Mouse (Mus musculus): ENCODE data around the gene Zp1. TPM values are rescaled to one million over a fixed set of nuclear protein-coding genes. Genes with fewer than 3 reads are reported as not detected.

Gene Zp1
- not detected for polyA plus RNA-seq (2017; shearing (Covaris generic))

GRCm38 (mm10) chr19:10920532-10920931, at the start of gene Zp1:
TSS of gene Zp1 (minus strand) at chr19:10920632.

GRCm38 (mm10) chr19:10949112-10949511, 28.7 kb upstream of the Zp1 start, which contains the start of gene Ccdc86:
TSS of gene Ccdc86 (minus strand) at chr19:10949266.

GRCm38 (mm10) chr19:10937110-10937563, 16.7 kb upstream of the Zp1 start, which contains the start of gene Ptgdr2:
TSS of gene Ptgdr2 (plus strand) at chr19:10937160.

GRCm38 (mm10) chr19:10895016-10895528, 25.4 kb downstream of the Zp1 start, which contains the start of gene Prpf19:
TSS of gene Prpf19 (plus strand) at chr19:10895231.

GRCm38 (mm10) chr19:10881426-10882154, 38.8 kb downstream of the Zp1 start, which contains the start of gene Tmem109:
TSS of gene Tmem109 (minus strand) at chr19:10882001.

GRCm38 (mm10) chr19:10869886-10870527, 50.4 kb downstream of the Zp1 start, which contains the start of gene Tmem132a:
TSS of gene Tmem132a (minus strand) at chr19:10869940.

Other genes starting within 250 kb of the Zp1 start
- not detected for gene Pga5, start 242.6 kb downstream of the Zp1 start, polyA plus RNA-seq (2017; shearing (Covaris generic))
- 24.9 TPM for gene Vps37c, start 231.9 kb downstream of the Zp1 start, polyA plus RNA-seq (2017; shearing (Covaris generic))
- gene Cd5, start 181.6 kb downstream of the Zp1 start, polyA plus RNA-seq (2017; shearing (Covaris generic)), result 505 TPM
- gene Cd6, start 90.6 kb downstream of the Zp1 start, polyA plus RNA-seq (2017; shearing (Covaris generic)), result 601 TPM
- 8.9 TPM for gene Slc15a3, start 80.9 kb downstream of the Zp1 start, polyA plus RNA-seq (2017; shearing (Covaris generic))
- not detected for gene Tmem132a, start 50.7 kb downstream of the Zp1 start, polyA plus RNA-seq (2017; shearing (Covaris generic))
- gene Tmem109, start 38.6 kb downstream of the Zp1 start, polyA plus RNA-seq (2017; shearing (Covaris generic)), result 40.9 TPM
- 62.6 TPM for gene Prpf19, start 25.4 kb downstream of the Zp1 start, polyA plus RNA-seq (2017; shearing (Covaris generic))
- not detected for gene Ptgdr2, start 16.5 kb upstream of the Zp1 start, polyA plus RNA-seq (2017; shearing (Covaris generic))
- gene Ccdc86, start 28.6 kb upstream of the Zp1 start, polyA plus RNA-seq (2017; shearing (Covaris generic)), result 14.4 TPM
- gene Ms4a10, start 54.0 kb upstream of the Zp1 start, polyA plus RNA-seq (2017; shearing (Covaris generic)), result not detected
- gene Ms4a15, start 72.6 kb upstream of the Zp1 start, polyA plus RNA-seq (2017; shearing (Covaris generic)), result not detected
- not detected for gene Ms4a18, start 97.4 kb upstream of the Zp1 start, polyA plus RNA-seq (2017; shearing (Covaris generic))
- 0.56 TPM for gene Ms4a8a, start 160.5 kb upstream of the Zp1 start, polyA plus RNA-seq (2017; shearing (Covaris generic))
- gene 1700017D01Rik, start 210.2 kb upstream of the Zp1 start, polyA plus RNA-seq (2017; shearing (Covaris generic)), result not detected
- not detected for gene 1700025F22Rik, start 244.7 kb upstream of the Zp1 start, polyA plus RNA-seq (2017; shearing (Covaris generic))